Mouse (Mus musculus): ENCODE measurements around the gene Smim24.

Smim24 gene

DNA sequence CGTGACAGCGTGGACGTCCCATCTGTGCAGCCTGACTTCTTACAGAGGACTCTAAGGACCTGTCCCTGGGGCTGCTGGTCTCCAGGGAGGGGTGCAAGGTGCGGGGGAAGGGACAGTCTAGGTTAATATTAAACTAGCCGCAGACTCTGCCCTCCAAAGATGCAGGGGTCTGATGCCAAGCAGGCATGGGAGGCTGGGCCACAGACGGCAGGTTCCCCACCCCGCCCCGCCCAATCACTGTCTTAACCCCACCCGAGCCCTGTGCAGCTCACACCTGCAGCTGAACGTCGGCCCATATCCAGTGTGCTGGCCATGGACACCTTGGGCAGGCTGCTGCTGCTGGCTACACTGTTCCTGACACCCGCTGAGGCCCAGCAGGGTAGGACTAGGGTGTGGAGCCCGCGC, at the start of gene Smim24:
Gene Smim24, plus strand, starts transcription at position 271 of the 405 bp plus-strand sequence.
- no peak for DNase-seq (ENCODE audit: low spot score)

DNA sequence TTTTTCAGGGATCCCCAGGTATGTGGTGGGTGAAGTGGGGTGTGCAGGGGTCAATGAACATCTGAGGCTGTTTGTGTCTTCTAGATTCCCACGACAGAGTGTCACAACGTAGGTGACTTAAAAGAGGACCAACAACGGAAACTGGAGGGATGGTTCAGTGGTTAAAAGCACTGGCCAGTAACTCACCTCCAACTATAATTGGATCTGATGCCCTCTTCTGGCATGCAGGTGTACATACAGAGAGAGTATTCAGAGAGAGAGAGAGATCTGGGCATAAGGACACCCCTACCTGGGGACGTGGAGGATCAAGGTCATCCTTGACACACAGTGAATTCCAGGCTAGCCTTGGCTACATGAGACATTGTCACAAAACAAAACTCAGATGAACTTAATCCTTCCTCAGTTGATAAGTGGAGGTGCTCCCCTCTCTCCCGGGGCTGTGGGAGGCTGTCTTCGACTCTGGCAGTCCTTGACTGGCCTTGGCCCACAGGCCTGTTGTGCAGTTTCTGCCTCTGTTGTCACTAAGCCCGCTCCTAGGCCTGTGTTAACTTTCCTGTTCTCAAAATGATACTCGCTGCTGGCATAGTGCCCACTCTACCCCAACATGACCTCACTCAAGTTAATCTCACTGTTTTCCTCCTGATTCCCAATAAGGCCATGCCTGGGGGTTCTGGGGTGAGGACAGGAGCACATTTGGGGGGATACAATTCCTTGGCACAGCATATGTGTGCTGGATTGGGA, 48.3 kb upstream of the Smim24 start:
- DNase-seq (ENCODE audit: low spot score): no peak

DNA sequence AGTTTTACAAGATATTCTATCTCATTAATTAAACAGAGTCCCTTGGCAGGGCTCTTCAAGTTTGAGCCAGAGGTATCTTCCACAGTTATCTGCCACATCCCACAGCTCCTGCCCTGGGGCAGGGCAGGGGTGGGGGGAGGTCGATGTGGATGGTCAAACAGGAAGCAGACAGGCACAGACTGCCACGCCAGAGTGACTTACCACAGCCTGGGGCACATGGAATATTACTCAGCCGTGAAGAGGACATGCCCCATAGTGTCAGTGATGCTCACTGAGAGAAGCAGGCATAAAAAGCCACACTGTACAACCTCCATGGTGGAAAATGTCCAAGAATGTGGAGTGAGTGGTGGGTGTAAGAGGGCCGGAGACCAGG, 47.7 kb upstream of the Smim24 start:
- no peak for DNase-seq (ENCODE audit: low spot score)

DNA sequence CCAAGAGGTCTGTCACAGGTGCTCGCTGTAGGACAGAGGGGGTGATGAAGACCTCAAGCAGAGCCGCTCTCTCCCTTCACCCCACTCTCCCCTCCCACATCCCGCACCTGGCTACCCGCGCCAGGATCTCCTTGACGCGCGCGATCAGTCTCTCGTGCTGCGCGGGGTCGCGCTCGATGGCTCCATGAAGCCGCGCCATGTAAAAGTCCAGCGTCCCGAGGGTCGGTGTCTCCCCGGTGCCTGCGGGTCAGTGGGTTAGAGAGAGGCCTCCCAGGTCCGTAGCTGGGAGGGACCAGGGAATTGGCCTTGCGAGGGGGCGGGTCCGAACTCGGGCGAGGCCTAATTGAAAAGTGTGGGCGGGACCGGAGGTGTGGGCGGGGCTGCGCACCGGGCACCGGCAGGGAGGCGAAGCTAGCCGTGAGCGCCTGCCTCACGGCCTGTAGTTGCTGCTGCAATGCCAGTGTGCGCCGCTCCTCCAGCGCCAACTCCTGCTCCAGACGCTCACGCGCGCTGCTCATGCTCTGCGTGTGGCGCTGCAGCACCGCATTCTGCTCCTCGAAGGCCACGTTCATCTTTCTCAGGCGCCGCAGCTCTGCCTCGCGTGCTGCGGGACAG, 46.3 kb upstream of the Smim24 start:
- DNase-seq (ENCODE audit: low spot score): no peak

DNA sequence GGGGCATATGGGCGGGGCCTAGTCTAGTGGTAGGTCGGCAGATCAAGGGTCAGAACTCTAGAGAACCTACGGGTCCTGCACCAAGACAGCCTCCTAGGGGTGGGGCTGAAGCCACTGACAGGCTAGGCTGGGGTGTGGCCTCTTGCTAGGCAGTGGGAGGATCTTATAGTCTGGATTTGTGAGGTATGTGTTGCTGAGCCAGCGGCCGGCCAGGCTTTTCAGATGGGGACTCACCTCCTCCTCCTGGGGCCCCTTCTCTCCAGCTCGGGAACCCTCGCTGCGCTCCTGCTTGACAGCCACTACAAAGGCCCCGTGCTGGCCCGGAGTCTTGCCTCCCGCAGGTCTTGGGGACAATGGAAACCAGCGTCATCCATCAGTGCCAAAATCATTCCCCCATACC, 43.7 kb upstream of the Smim24 start:
- no peak for DNase-seq (ENCODE audit: low spot score)

DNA sequence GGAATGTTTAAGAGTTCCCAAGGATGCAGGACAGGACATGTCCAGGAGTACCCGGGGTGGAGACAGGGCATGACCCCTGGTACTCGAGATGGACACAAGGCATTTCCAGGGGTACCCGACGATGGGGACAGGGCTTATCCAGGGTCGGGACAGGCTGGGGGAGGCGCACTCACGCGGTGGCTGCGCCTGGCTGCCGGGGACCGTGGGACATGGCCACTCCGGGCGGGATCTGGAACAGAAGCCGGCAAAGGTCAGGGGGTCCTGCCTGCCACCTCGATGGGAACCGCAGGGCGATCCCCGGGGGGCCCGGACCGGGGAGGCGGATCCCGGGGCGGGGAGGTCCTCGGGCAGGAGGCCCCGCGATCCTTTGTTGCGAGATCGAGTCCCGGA, 42.9 kb upstream of the Smim24 start:
- DNase-seq (ENCODE audit: low spot score): no peak

DNA sequence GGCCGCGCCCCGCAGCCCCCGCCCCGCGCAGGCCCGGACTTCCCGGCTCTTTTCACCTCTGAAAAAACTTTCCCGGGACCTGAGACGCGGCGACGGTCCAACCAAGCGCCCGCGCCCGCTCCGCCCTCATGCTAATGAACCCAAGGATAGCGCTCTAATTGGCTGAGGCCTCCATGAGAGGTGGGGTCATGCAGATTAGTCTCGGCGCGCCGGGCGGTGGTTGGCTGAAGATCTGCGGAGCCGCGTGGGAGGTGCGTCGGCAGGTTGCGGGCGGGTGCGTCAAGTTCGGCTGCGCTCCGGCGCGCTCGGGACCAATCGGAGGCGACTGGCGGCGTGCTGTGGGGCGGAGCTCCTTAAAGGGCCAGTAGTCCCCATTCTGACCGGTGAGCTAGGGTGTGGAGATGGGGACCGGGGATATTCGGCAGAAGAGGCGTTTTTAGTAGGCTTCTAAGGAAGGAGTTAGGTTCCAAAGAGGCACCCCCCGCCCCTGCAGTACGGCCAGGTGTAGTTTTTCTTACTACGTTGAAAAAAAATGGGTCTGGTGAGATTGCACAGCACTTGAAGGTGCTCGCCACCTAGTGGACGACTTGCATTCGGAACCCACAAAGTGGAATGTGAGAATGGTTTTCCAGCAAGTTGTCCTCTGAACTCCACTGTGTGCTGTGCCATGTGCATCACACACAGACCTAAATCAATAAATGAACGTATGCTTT, 42.3 kb upstream of the Smim24 start, which contains the start of gene Hmg20b:
Gene Hmg20b, minus strand, starts transcription at position 130 of the 713 bp plus-strand sequence.
- DNase-seq (ENCODE audit: low spot score): peak; percentile 99

DNA sequence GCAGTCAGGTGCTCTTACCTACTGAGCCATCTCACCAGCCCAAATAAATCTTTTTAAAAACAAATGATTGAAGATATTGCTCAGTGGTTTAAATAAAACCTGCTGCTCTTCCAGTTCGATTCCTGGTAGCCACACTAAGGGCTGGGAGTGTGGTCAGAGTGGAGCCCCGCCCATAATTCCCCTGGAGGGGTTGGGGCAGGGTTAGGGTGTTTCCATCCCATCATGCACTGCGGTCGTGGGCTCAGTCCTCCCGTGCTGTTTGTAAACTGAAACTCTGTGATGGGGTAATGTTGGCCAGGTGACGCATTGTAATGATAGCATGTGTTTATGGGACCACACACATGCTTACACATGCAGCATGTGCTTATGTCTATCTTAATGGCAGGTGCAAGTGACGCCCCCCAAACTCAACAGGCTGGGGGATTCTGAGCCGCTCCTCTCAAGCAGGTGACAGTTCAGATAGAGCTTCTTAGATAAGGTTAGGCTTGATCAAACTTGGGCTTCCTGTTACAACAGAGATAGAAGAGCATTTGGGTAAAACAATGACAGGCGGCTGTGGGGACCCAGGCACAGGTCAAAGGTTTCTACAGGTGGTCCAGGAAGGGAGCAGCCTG, 41.1 kb upstream of the Smim24 start:
- DNase-seq (ENCODE audit: low spot score): no peak

DNA sequence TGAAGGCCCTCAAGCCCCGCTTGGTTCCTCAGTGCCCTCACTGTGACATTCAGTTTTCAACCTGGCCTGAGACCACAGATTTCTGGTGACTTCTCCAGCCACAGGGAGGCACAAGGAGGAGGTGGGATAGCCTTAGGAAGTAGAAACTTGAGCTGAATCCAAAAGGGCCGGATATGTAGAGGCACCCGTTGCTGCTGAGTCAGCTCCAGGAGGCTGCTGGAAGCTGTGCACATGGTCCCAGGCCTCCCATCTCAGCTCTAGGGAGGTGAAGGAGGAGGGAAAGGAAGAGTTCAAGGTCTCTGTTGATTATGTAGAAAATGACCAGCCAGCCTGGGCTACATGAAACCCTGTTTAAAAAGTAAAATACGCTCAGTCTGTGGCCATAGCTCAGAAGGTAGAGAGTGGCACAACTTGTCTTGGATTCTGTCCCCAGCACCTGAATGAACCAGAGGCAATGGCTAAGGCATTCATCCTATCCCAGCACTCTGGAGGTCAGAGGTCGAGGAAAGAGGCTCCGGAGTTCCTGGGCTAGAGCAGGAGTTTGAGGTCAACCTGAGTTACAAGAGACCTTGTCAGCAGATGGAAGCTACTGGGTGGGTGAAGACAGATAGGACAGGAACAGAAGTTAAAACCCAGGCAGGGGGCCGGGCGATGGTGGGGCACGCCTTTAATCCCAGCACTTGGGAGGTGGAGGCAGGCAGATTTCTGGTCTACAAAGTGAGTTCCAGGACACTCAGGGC, 37.9 kb upstream of the Smim24 start:
- DNase-seq (ENCODE audit: low spot score): no peak

DNA sequence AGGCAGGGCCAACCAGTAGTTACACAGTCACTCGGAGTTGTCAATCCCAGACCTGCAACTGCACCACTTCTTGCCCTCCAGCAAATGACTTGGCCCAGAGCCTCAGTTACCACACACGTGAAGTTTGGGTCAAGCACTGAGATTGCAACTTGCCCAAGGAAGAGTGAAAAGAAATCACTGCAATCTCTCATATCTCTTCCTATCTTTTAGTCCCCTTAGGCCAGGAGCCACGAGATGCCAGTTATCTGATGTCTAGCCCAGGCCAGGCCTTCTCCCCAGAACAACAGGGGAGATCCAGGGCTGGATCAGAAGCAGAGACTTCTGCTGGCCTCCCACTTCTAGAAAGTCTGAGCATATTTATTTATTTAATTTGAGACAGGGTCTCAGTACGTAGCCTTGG, 37.3 kb upstream of the Smim24 start:
- DNase-seq (ENCODE audit: low spot score): no peak

DNA sequence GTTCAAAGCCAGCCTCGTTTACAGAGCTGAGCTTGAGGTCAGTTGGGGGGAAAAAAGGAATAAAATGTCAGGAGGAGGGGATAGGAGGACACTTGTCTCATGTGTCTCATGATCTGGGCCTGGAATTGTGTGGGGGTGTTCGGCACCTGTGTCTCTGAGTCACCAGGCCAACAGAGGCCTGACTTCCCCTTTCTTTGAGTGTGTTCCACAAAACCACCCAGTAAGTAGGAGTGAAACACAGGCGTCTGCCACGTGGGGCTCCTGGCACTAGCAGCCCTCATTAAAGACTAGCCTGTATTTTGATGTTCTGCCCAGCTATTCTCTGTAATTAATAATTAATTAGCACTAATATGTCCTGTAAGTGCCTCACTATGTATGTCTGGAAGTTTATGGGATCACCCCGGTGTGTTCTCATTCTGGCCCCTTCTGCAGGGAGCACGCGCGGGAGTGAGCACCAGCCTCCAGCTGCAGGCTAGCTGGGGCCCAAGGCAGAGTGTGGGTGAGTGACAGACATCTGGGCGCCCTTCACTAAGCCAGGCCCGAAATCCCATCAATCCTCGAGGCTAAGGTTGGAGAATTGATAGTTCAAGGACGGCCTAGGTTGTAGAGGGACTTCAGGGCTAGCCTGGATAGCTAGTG, 36.4 kb upstream of the Smim24 start:
- DNase-seq (ENCODE audit: low spot score): no peak

DNA sequence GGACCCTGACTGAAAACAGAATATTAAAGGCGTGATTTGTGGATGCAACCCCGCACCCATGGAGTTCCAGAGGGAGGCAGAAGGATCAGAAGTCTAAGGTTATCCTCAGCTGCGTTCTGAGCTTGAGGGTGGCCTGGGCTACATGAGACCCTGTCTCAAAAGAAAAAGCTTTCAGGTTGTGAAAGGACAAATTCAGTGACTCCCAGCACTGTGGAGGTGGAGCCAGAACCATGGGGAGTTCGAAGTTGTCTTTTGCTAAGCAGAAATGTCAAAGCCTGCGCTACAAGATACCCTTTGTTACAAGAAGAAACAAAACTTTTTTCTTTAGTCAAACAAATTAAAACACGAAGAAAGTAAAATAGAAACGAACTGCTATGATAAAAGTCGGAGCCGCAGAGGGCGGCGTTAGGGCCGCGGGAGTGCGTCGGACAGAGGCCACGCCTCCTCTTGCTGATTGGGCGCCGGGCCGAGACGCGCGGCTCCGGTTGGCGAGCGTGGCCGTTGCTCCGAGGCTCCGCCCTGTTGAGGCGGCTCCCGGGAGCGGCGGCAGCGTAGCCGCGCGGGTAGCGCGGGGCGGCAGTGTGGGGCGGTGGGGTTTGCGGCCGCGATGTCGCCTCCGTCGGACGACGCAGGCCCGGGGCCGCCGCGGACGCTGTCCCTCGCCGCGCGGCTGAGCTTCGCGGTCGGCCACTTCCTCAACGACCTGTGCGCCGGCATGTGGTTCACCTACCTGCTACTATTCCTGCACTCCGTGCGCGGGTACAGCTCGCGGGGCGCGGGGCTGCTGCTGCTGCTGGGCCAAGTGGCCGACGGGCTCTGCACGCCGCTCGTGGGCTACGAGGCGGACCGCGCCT, 35.6 kb upstream of the Smim24 start, which contains the start of gene Mfsd12:
Gene Mfsd12, plus strand, starts transcription at position 501 of the 854 bp plus-strand sequence.
- DNase-seq (ENCODE audit: low spot score): peak; percentile 77

DNA sequence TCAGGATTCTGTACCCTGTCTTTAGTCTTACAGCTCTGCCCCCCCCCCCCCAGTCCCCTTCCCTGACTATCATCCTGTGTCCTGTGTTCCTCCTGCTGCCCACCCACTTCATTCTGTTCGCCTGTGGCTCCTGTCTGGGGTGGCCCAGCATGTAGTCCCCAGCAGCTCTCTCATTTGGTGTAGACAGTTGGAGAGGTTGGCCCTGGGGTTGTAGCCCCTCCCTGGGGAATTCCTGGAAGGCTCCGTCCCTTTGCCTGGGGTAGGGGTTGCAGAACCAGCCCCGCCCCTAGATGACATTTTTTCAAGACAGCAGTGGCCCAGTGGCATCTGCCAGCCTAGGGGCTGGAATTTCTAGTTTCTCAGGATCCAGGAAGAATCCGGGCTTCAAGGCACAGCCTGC, 34.6 kb upstream of the Smim24 start:
- DNase-seq (ENCODE audit: low spot score): no peak

DNA sequence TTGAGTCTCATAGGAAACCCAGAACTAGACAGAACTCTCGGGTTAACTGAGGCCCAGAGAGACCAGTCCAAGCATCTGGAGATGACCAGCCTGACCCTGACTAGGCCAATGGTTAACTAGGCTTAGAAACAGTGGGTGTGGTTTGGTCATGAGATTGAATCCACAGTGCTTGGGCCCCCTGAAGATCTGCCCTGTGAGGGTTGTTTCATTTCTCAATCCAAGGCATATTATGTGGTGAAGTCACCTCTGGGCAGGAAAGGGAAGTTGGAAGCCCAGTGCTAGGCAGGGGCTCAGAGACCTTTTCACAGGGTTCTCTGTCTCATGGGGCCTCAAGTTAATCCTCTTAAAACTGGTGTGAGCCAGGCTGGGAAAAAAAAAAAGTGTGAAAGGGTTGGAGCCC, 34.0 kb upstream of the Smim24 start:
- DNase-seq (ENCODE audit: low spot score): no peak

DNA sequence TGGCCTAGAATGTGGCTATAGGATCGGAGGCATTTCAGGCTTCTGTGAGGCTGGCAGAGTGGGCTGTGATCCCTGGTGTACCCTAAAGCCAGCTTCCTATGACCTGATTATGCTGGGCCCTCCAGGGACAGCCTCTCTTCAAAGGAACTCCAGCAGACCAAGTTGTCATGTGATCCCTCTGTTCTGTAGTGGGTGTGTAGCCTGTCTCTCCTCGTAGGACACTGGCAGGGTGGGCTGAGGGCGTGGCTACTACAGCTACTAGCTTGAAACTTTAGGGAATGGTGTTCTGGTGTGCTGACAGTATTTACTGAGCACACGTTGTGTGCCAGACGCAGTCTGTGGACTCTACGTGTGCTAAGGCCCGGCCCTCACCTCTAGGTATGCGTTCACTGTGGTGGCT, 32.1 kb upstream of the Smim24 start:
- DNase-seq (ENCODE audit: low spot score): no peak

DNA sequence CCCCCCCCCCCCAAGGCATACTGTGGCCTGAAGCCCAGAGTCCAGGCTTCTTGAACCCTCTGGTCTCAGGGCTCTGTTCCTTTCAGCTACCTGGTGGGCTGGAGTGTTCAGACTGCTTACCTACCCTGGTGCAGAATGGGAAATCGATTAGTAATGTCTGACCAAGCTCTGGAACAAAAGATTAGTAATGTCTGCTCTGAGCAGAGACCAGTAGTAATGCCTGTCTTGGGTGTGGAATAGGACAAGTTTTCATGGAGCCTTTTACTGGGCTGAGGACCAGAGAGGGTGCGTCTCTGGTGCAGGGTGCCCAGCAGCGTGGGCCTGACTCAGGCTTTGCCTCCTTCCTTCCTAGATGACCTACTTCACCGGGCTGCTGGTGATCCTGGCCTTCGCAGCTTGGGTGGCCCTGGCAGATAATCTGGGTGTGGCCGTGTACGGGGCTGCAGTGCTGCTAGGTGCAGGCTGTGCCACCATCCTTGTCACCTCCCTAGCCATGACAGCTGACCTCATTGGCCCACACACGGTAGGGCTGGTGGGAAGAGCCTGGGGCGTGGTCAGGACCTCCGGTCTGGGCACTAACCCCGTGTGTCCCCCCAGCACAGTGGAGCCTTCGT, 30.4 kb upstream of the Smim24 start:
- DNase-seq (ENCODE audit: low spot score): no peak

DNA sequence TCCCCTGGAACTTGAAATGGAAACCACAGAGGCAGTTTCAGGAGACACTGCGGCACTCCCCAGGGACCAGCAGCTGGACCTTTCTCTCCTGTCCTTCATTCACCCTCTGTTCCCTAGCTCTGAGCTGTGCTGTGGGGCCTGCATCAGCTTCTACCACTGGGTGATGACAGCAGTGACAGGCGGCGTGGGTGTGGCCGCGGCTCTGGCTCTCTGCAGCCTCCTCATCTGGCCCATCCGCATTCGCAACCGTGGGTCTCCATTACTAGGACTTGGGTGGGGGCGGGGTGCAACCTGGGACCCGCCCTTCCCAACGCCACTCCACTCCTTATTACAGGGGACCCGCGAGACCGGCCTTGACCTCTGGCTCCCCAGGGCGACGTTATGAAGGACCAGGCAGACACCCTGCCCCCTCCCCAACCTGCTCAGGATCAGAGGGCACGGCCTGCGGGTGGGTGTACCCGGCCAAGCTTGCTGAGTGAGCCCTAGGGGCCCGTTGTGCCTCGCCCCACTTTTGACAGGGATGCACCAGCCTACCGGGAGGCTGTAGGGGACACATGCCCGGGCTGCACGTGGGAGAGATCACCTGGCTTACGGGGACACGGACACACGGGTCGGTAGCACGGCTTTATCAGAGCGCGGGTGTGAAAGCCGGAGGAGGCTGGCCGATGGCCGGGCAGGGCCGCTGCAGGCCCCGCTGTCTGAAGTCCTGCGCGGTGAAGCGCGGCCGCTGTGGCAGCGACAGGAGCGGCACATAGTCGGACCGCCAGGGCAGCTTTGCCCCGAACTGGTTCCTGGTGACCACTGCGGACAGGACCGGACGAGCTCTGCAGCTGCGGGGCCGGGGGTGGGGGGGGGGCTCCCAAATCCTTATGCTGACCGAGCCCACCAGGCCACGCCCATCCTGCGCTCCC, 29.2 kb upstream of the Smim24 start:
- no peak for DNase-seq (ENCODE audit: low spot score)

DNA sequence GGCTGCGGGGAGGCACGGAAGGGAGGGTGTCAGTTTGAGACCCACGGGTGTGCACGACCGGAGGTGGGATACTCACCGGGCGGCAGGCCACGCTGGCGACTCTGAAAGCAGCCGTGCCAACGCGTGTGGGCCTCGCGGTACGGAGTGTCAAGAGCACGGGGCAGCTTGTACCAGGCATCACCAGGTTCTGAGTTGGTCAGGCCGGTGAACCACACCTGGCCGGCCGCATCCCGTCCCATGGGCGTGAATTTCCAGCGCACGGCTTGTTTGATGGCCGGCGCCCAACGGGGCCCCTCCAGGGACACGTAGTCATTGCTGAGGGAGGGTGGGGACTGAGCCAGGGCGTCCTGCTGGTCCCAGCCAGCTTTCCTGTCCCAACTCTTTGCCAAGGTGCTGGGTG, 28.2 kb upstream of the Smim24 start:
- DNase-seq (ENCODE audit: low spot score): no peak

DNA sequence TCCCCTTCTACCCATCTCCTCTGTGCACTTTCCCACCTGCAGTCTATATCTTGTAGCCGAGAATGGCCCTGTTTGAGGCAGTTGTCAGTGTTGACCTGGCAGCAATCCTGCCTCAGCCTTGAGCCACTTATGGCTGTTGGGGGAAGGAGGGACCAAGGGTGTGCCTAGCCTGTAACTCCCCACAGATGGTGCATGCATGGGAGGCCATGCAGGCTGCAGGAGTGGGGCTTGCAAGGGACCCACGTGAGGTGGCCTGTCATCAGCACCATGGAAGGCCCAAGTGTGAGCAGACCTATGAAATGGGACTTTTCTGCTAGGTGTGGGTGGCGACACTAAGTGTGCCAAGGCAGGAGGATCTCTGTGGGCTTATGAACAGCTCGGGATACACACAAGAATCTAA, 27.8 kb upstream of the Smim24 start:
- no peak for DNase-seq (ENCODE audit: low spot score)
